In the genomic region with DNA sequence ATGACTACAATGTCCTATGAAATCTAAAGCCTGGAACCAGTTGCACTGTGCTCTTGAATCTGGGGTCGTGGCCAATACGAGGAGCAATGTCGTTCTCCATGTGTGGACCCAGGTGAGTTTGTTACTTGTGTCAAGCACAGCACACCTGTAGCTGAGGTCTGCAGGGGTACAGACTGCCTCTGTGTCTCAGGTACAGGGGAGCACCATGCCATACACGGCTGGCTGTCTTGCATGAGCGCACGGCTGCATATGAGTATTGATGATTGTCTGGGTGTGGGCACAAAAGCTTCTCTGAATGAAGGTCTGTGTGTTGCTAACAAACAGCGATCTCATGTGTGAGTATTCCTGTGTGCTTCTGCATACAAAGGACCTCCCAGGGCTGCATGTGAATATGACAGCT, we compare ENCODE assay signal across 22 mouse cellular contexts. TPM values are rescaled to one million over a fixed set of nuclear protein-coding genes. Genes with fewer than 3 reads are reported as not detected.
DNase-seq lines count a peak whose midpoint lies in the region; ATAC-seq lines count a peak whose summit lies in the region.
"Had no signal": no experiment of that assay in that cellular context is flagged by ENCODE, and none has a peak within 500 bp of the region (broad histone marks: within the 10 kb centered on the region; RNA-seq: fewer than 3 reads in every experiment).

No protein-coding gene starts in this region.

- H3K4me2 ChIP-seq in forebrain, embryonic 13.5 days: no peak overlapping the region
- H3K4me2 ChIP-seq in midbrain, embryonic 13.5 days (replicated peaks): no peak overlapping the region
- H3K4me2 ChIP-seq in neural tube, embryonic 15.5 days: no peak overlapping the region
- H3K4me2 ChIP-seq: embryonic facial prominence, embryonic 12.5 days; limb, embryonic 12.5 days had no signal

- no peak for DNase-seq in forebrain, embryonic 10.5 days (ENCODE audit: extremely low spot score, low spot score)
- peak; percentile 31 for DNase-seq in retina, postnatal 1 day
- DNase-seq in retina, embryonic 14.5 days (ENCODE audit: low spot score): no peak
- no peak for DNase-seq in heart, adult 8-10 months (ENCODE audit: low spot score)
- no peak for DNase-seq in T-cell, adult 2 months (ENCODE audit: low spot score)
- DNase-seq: adrenal gland, postnatal 14 days; cerebellum, adult 11-12 months; heart, postnatal 4 days; kidney, adult 8-10 months; kidney, postnatal 36 days; layer of hippocampus, adult 9-11 months; lung, postnatal 10 days; thymus, adult 18-20 months had no signal

- no peaks in the 10 kb centered on the region for H3K27me3 ChIP-seq in forebrain, embryonic 13.5 days
- H3K27me3 ChIP-seq in forebrain, embryonic 10.5 days (ENCODE audit: poor library complexity, severe bottlenecking): peaks cover 30% of the 10 kb centered on the region
- H3K27me3 ChIP-seq in midbrain, embryonic 13.5 days: 0 out of 2 replicates have a peak, but pooled peaks cover 5% of the 10 kb centered on the region
- no peaks in the 10 kb centered on the region for H3K27me3 ChIP-seq in neural tube, embryonic 15.5 days (replicated peaks)

- no peaks in the 10 kb centered on the region for H3K9me3 ChIP-seq in forebrain, embryonic 13.5 days (replicated peaks)
- no peaks in the 10 kb centered on the region for H3K9me3 ChIP-seq in forebrain, embryonic 10.5 days
- H3K9me3 ChIP-seq in midbrain, embryonic 13.5 days: no peaks in the 10 kb centered on the region
- H3K9me3 ChIP-seq in neural tube, embryonic 15.5 days (replicated peaks): no peaks in the 10 kb centered on the region
- H3K9me3 ChIP-seq: embryonic facial prominence, embryonic 12.5 days; limb, embryonic 12.5 days had no signal

- H3K4me1 ChIP-seq in forebrain, embryonic 13.5 days: peaks cover 21% of the 10 kb centered on the region
- peaks cover 14% of the 10 kb centered on the region for H3K4me1 ChIP-seq in forebrain, embryonic 10.5 days
- H3K4me1 ChIP-seq in midbrain, embryonic 13.5 days (replicated peaks): peaks cover 22% of the 10 kb centered on the region
- peaks cover 18% of the 10 kb centered on the region for H3K4me1 ChIP-seq in neural tube, embryonic 15.5 days
- H3K4me1 ChIP-seq: embryonic facial prominence, embryonic 12.5 days; limb, embryonic 12.5 days had no signal

- H3K36me3 ChIP-seq in forebrain, embryonic 13.5 days (ENCODE audit: poor library complexity, severe bottlenecking): no peaks in the 10 kb centered on the region
- no peaks in the 10 kb centered on the region for H3K36me3 ChIP-seq in forebrain, embryonic 10.5 days (replicated peaks)
- H3K36me3 ChIP-seq in midbrain, embryonic 13.5 days: no peaks in the 10 kb centered on the region
- no peaks in the 10 kb centered on the region for H3K36me3 ChIP-seq in neural tube, embryonic 15.5 days
- H3K36me3 ChIP-seq: embryonic facial prominence, embryonic 12.5 days; limb, embryonic 12.5 days had no signal

- H3K27ac ChIP-seq in forebrain, embryonic 13.5 days: peak overlapping the region; percentile 88
- no peak overlapping the region for H3K27ac ChIP-seq in forebrain, embryonic 10.5 days
- peak overlapping the region; percentile 75 for H3K27ac ChIP-seq in midbrain, embryonic 13.5 days
- H3K27ac ChIP-seq in neural tube, embryonic 15.5 days (replicated peaks): peak overlapping the region; percentile 76
- H3K27ac ChIP-seq: embryonic facial prominence, embryonic 12.5 days; limb, embryonic 12.5 days; liver, embryonic 14.5 days had no signal

- H3K4me3 ChIP-seq in forebrain, embryonic 13.5 days: no peak overlapping the region
- H3K4me3 ChIP-seq in forebrain, embryonic 10.5 days: no peak overlapping the region
- no peak overlapping the region for H3K4me3 ChIP-seq in midbrain, embryonic 13.5 days (replicated peaks)
- H3K4me3 ChIP-seq in neural tube, embryonic 15.5 days (replicated peaks): no peak overlapping the region
- H3K4me3 ChIP-seq: embryonic facial prominence, embryonic 12.5 days; limb, embryonic 12.5 days had no signal

- 76% methylated on average over 7 of the region's 7 CpGs for WGBS in forebrain, embryonic 13.5 days
- WGBS in forebrain, embryonic 10.5 days: 89% methylated on average over 7 of the region's 7 CpGs
- 71% methylated on average over 7 of the region's 7 CpGs for WGBS in midbrain, embryonic 13.5 days
- WGBS in neural tube, embryonic 15.5 days: 77% methylated on average over 7 of the region's 7 CpGs

- peak; percentile 42; the same call in 1 of the 2 replicates for ATAC-seq in forebrain, embryonic 13.5 days
- peak; percentile 48; the same call in 1 of the 2 replicates for ATAC-seq in midbrain, embryonic 13.5 days
- ATAC-seq in neural tube, embryonic 15.5 days (ENCODE audit: low FRiP score): peak; percentile 54; the same call in 1 of the 2 replicates

- H3K9ac ChIP-seq in forebrain, embryonic 13.5 days: no peak overlapping the region
- no peak overlapping the region; the same call in 1 of the 2 replicates for H3K9ac ChIP-seq in midbrain, embryonic 13.5 days (replicated peaks)
- H3K9ac ChIP-seq in neural tube, embryonic 15.5 days (replicated peaks): no peak overlapping the region
- H3K9ac ChIP-seq: embryonic facial prominence, embryonic 12.5 days; limb, embryonic 12.5 days; liver, embryonic 14.5 days had no signal

RNA-seq across cellular contexts. Expression of a gene that starts 44.8 kb away (rescaled TPM):
- 3.1 and 3.8 TPM in 2 replicates for polyA plus RNA-seq in forebrain, embryonic 13.5 days (2015; fragmentation: Nextera tagmentation; extraction: Ambion mirVana)
- polyA plus RNA-seq in forebrain, embryonic 10.5 days (2016; fragmentation: Nextera tagmentation; extraction: Ambion mirVana): 0.06 TPM in 2 replicates
- polyA plus RNA-seq in midbrain, embryonic 13.5 days (2015; fragmentation: Nextera tagmentation; extraction: Ambion mirVana): 0.69 and 0.77 TPM in 2 replicates
- 0.63 and 1.0 TPM in 2 replicates for polyA plus RNA-seq in neural tube, embryonic 15.5 days (2015; fragmentation: Nextera tagmentation; extraction: Ambion mirVana)
- total RNA-seq in heart, adult 8-10 months (2022): 1 to 10 TPM; 2.3 to 6.3 (median 3.3) TPM
- total RNA-seq: CH12.LX; common myeloid progenitor, adult 5-6 weeks; neutrophil, adult 5-6 weeks had no signal
